Mouse (Mus musculus) CH12F3 (cell line): ENCODE data around the gene Acvr1.

Experiments
- in situ Hi-C: fragments of 300-500 bp; cut with MboI; formaldehyde crosslinking; loops from 2 replicates; pipeline ENCODE4 v1.14.3; 2020; ENCODE audit warnings: low sequenced_read_pairs

Gene Acvr1

DNA sequence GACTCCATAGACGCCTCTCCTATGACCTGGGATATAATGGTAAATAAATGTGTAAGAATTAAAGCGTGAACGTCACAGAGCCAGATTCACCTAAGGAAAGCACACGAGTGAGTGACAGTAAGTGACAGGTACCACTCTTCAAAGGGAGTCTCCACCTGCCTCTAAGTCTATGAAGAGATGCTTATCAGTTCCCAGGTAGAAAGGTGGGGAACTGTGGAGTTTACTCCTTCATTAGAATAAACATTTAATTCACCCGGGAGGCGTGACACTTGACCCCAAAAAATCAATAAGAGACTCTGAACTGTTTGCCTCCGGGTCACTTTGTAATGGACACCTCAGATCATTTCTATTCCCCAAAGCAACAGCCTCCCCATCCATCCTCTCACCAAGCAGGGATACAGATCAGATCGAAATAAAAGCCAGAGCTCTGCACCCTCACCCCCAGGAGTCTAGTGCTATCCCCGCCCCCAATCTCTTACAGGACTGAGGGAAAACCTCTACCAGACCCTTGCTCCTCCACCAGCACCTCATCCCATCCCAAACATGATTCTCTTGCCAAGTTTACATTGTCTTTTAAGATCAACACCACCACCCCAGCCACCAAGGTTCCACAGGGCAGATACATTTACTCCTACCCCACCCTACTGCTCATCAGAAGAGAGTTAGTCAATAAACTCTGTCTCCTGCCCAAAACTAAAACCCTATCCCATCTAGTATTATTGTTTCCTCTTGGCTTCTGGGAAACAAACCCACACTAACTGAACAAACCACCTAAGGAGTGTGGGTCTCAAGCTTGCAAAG is 9.7 kb downstream of the Acvr1 start:
- in situ Hi-C loops, result no loop called here

- in situ Hi-C loops, result no loop called here
Measured at GRCm38 (mm10) chr2:58552296-58552695, 14.7 kb downstream of the Acvr1 start.

DNA sequence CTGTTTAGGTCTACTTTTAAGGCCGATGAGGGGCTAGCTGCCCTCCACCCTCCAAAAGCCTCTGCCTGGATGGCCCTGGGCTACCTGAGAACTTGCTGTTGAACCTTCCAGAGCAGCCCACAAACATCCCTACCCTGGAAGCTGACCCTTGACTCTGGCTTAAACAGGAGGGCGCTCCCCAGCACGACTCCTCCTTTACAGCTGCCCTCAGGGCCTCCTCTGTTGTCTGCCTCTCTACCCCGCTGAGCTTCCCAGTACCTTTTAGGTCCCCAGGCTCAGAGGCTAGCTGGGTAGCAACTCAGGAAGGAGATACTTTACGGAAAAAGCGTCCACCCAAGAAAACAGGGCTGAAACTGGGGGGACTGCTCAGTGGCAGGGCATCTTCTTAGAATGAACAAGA is 15.1 kb downstream of the Acvr1 start:
- in situ Hi-C loops, result no loop called here

DNA sequence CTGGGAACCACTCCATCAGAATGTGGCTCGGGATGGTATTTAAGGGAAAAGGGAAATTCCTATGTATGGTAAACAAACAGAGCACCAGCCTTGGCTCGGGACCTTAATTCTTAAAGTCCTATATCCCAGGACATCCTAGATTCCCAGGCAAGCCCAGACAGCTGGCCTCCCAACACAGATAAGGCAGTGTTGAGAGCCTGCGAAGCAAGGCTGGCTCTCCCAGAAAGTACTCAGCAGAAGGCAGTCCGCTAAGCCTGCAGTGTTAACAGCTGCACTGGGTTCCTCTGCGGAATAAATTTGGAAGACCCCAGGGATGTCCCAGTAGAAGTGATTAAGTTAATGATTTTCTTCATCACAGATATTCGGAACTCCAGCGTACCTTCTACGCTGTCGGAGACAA is 16.5 kb downstream of the Acvr1 start:
- in situ Hi-C loops, result no loop called here

GRCm38 (mm10) chr2:58549960-58550359 is 17.0 kb downstream of the Acvr1 start:
- in situ Hi-C loops, result no loop called here

GRCm38 (mm10) chr2:58548943-58549342 is 18.0 kb downstream of the Acvr1 start:
- in situ Hi-C loops, result no loop called here

DNA sequence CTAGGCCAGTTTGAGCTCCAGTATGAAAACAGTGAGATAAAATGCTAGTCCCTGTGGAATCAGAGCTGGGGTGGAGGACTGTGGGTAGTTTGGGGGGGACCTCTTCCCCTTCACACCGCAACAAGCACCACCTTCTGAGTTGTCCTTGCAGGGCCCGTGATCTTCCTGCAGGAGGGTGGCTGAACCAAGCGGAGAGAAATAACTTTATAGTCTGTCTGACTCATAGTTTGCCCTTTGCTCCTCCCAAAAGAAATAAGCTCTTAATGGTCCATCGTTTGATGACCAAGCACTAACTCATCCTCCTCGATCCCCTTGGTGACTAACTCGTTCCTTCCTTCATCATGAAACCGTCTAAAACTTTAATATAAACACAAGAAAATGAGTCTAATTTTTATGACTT is 20.7 kb downstream of the Acvr1 start:
- in situ Hi-C loops, result no loop called here

GRCm38 (mm10) chr2:58544368-58544767 is 22.6 kb downstream of the Acvr1 start:
- in situ Hi-C loops, result no loop called here

- in situ Hi-C loops, result no loop called here
Measured at GRCm38 (mm10) chr2:58543252-58543651, 23.7 kb downstream of the Acvr1 start.

- in situ Hi-C loops, result no loop called here
Measured at GRCm38 (mm10) chr2:58538196-58538595, 28.8 kb downstream of the Acvr1 start.

DNA sequence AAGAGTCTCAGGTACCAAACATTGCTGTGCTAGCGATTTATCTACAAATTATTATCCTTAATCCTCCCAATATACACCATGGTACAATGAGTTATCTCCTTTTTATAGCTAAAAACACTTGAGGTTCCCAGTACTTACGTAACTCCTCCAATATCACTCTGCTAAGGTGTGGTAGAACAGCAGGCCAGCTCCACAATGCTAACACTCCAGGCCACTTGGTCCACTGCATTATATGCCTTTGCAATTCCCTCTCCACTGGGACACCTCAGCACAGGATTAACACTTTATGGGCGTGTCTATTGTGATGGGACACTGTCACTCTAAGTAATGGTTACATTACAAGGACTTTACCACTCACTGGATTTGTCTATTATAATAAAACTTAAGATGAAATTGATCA is 30.2 kb downstream of the Acvr1 start:
- in situ Hi-C loops, result no loop called here

DNA sequence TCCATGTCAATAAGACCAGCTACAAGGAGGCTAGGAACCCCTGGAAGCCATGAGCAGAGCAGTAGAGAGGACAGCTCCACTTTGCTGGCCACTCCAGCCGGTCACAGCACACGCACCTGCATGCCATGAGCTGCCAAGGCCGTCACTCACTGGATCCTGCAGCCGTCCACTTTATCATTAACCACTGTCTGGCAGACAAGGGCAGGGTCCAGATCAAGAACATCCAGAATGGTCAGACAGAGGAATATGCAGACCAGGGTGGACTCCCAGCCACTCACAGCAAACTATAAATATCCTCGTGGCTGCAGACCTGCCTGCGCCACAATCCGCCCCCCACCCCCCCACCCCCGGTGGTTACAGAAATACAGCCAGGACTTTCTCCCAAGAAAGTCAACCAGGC is 31.7 kb downstream of the Acvr1 start:
- in situ Hi-C loops, result no loop called here

- in situ Hi-C loops, result no loop called here
Measured at GRCm38 (mm10) chr2:58534379-58534778, 32.6 kb downstream of the Acvr1 start.

DNA sequence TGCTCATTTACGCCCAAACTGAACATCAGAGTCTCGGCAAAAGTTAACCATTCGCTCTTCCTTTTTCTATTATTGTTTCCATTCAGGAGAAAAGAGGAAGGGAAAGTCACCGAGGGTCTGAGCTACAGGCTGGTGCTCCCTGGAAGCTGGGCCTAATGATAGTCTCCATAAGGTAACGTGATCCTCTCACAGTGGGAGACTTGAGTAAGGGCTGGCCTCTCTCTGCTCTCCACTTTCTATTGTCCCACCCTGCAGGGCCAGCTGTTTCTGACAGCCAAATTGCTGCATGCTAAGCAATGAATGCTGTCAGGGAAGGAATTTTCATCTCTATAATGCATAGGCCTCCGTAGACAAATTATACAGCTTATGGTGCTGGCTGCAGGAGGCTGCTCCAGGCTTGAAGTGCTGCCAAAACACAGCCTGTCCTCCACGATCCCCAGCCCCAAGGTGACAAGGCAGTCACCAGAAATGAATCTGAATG is 33.4 kb downstream of the Acvr1 start:
- in situ Hi-C loops, result no loop called here

GRCm38 (mm10) chr2:58532260-58532850 is 34.6 kb downstream of the Acvr1 start:
- in situ Hi-C loops, result no loop called here

GRCm38 (mm10) chr2:58530521-58530920 is 36.4 kb downstream of the Acvr1 start:
- in situ Hi-C loops, result no loop called here

- in situ Hi-C loops, result no loop called here
Measured at GRCm38 (mm10) chr2:58529860-58530440, 37.0 kb downstream of the Acvr1 start.

DNA sequence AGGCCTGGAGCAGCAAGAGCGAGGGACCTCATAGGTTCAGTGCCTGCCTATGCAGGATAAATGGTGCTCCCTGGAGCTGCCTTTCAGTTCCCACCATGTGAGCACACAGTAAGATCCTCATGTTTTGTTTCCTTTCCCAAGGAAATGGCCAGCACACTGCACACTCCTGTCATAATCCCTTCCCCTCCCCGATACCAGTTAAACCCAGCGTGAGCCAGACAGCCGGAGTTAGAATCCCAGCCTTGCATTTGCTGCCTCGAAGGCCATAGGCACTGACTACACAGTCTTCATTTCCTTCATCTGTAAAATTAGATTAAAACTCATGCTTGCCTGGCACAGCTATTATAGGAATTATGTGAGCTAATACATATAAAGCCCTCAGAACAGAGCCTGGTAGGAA is 37.6 kb downstream of the Acvr1 start:
- in situ Hi-C loops, result no loop called here

GRCm38 (mm10) chr2:58527786-58528185 is 39.2 kb downstream of the Acvr1 start:
- in situ Hi-C loops, result no loop called here

DNA sequence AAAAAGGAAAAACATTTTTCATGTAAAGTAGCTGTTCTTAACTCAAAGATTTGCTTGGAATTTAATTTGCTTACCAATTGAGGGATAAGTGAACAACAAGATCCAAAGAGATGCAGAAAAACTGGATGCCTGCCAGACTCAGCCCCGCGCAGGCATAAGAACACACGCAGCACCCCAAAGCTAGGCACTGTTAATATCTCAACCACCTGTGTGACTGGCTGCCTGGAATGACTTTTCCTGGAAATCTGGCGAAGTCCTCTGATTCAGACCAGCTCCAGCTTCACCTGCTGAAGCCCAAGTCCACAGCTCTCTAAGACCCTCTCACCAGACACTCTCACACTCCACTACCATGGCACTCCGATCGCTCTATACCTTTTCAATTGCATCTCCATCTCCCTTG is 42.6 kb downstream of the Acvr1 start:
- in situ Hi-C loops, result no loop called here

DNA sequence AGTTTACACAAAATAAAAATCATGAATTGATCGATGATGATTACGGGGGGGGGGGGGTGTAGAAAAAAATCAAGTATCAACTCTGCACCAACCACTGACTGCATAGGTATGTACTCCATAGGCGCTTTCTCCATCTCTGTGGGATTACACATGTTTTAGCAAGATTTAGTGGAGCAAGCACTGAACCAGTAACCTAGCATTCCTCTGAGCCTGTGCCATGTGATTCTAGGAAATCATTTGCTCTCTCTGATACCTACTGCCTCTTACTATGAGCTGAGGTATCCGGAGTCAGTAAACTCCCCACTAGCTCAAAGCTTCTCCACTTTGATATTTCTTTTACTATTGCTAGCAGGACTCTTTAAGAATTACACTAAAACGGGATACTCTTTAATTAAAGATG is 43.1 kb downstream of the Acvr1 start:
- in situ Hi-C loops, result no loop called here

DNA sequence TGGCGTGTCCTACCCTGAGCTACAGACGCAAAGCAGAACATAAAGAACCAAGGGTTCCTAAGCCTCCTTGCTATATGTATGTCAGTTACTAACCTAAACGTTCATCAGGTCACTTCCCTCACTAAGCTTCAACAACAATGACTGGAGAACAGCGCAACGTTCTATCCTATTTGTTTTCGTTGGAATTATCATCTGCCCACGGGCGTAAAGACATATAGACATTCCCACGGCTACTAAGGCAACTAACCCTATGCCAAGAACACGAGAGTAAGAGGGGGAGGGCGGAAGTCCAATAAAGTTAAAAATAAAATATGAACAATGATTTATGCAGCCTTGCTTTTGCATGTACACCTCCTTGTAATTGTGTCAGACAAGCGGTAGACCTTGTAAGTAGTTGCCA is 43.9 kb downstream of the Acvr1 start:
- in situ Hi-C loops, result no loop called here
